Mouse (Mus musculus) MEL-GATA-1-ER (cell line): ENCODE data around the gene Aldh1b1.
A peak's percentile ranks its signal among the peaks of the same experiment; 100 is the strongest.

Experiments used
- DNase-seq: peaks from one replicate; pipeline ENCODE4 v3.0.0-alpha.2; 2012; ENCODE audit warnings: low read depth; ENCODE audit errors: extremely low read depth

Aldh1b1 gene

GRCm38 (mm10) chr4:45824761-45825556, 26.1 kb downstream of the Aldh1b1 start:
- no peak for DNase-seq

GRCm38 (mm10) chr4:45826275-45827040, 27.6 kb downstream of the Aldh1b1 start, which contains the start of gene Igfbpl1:
Igfbpl1 (minus strand) TSS chr4:45826923.
- no peak for DNase-seq

- no peak for DNase-seq
These were observed 31.3 kb downstream of the Aldh1b1 start for GRCm38 (mm10) chr4:45829907-45830759.

- no peak for DNase-seq
These were observed 33.2 kb downstream of the Aldh1b1 start for GRCm38 (mm10) chr4:45831996-45832395.

- no peak for DNase-seq
These were observed 34.6 kb downstream of the Aldh1b1 start for GRCm38 (mm10) chr4:45833461-45833860.

GRCm38 (mm10) chr4:45844355-45844754, 45.5 kb downstream of the Aldh1b1 start:
- DNase-seq, result peak; percentile 33

- no peak for DNase-seq
These were observed 47.4 kb downstream of the Aldh1b1 start for GRCm38 (mm10) chr4:45846263-45846662.

- no peak for DNase-seq
These were observed 49.4 kb downstream of the Aldh1b1 start, which contains the start of gene Stra6l for GRCm38 (mm10) chr4:45848109-45848824. Stra6l (plus strand) TSS chr4:45848664.

GRCm38 (mm10) chr4:45848825-45849156, 50.0 kb downstream of the Aldh1b1 start:
- DNase-seq, result no peak

- DNase-seq, result no peak
These were observed 50.6 kb downstream of the Aldh1b1 start for GRCm38 (mm10) chr4:45849419-45849818.

- DNase-seq, result no peak
These were observed 52.8 kb downstream of the Aldh1b1 start for GRCm38 (mm10) chr4:45851640-45852051.

GRCm38 (mm10) chr4:45853496-45854246, 54.8 kb downstream of the Aldh1b1 start:
- no peak for DNase-seq
